11 mouse cellular contexts compared by ENCODE assay signal in genomic region chr12:30142085-30142484, GRCm38 (mm10). TPM values are rescaled to one million over a fixed set of nuclear protein-coding genes. Genes with fewer than 3 reads are reported as not detected.
DNase-seq lines count a peak whose midpoint lies in the region; ATAC-seq and TF ChIP-seq lines count a peak whose summit lies in the region.
"Had no signal": no experiment of that assay in that cellular context is flagged by ENCODE, and none has a peak within 500 bp of the region (broad histone marks: within the 10 kb centered on the region; RNA-seq: fewer than 3 reads in every experiment).

No protein-coding gene starts in this region.

- H3K9me3 ChIP-seq in kidney, postnatal 0 days (replicated peaks; ENCODE audit: low read length): no peaks in the 10 kb centered on the region

- no peak overlapping the region for H3K4me3 ChIP-seq in gastrocnemius, adult 2 months
- no peak overlapping the region for H3K4me3 ChIP-seq in kidney, postnatal 0 days (replicated peaks; ENCODE audit: low read depth, low read length)

- no peak overlapping the region for H3K27ac ChIP-seq in gastrocnemius, adult 2 months
- H3K27ac ChIP-seq in kidney, postnatal 0 days: no peak overlapping the region
- H3K27ac ChIP-seq: liver, embryonic 14.5 days had no signal

- intact Hi-C loops in gastrocnemius, adult 2 months (cut with DNase I): no loop called here
- intact Hi-C loops in gastrocnemius, postnatal 14 days (cut with DNase I; ENCODE audit: low total_unique reads): no loop called here

- no peak overlapping the region for H3K9ac ChIP-seq in kidney, postnatal 0 days (ENCODE audit: low read depth, low read length)
- H3K9ac ChIP-seq: liver, embryonic 14.5 days had no signal

- ATAC-seq in kidney, postnatal 0 days (replicated peaks; ENCODE audit: low FRiP score, low read depth): no peak

- peak; percentile 26; the same call in 1 of the 2 replicates for TF ChIP-seq CTCF in gastrocnemius, adult 2 months (IDR thresholded peaks at IDR 0.05)
- peak; percentile 47 for TF ChIP-seq CTCF in kidney, postnatal 0 days (IDR thresholded peaks at IDR 0.05; ENCODE audit: low read depth)

- WGBS in kidney, postnatal 0 days: 69% methylated on average over 3 of the region's 3 CpGs

- H3K27me3 ChIP-seq in kidney, postnatal 0 days (ENCODE audit: insufficient read depth, low read length): no peaks in the 10 kb centered on the region

- no peaks in the 10 kb centered on the region for H3K36me3 ChIP-seq in kidney, postnatal 0 days (ENCODE audit: insufficient read depth, low read length)

- H3K4me1 ChIP-seq in kidney, postnatal 0 days (replicated peaks; ENCODE audit: insufficient read depth, low read length): no peaks in the 10 kb centered on the region

- H3K4me2 ChIP-seq in kidney, postnatal 0 days (ENCODE audit: low read length): no peak overlapping the region

- no peak for DNase-seq in gastrocnemius, adult 2 months
- DNase-seq in gastrocnemius, postnatal 14 days: no peak
- DNase-seq in right cerebral cortex, adult 2 months (ENCODE audit: low spot score in 2 of 2): peak; percentile 35 to 53
- no peak for DNase-seq in right cerebral cortex, postnatal 25 days
- DNase-seq in kidney, postnatal 0 days (ENCODE audit: low spot score): peak; percentile 27
- DNase-seq in right cerebral cortex, postnatal 4 days: peak; percentile 25
- no peak for DNase-seq in MN1 (ENCODE audit: low spot score)
- DNase-seq in cerebellum, postnatal 36 days: no peak

RNA-seq across cellular contexts. Expression of gene Tpo, which starts 9.7 kb away (rescaled TPM):
- not detected for total RNA-seq in gastrocnemius, adult 2 months (2021)
- total RNA-seq in gastrocnemius, postnatal 14 days (2021): not detected
- polyA plus RNA-seq in kidney, postnatal 0 days (2015; fragmentation: Nextera tagmentation; extraction: Ambion mirVana): not detected in 2 replicates
- total RNA-seq: heart, postnatal 36 days; neutrophil, adult 5-6 weeks had no signal
- polyA plus RNA-seq: liver, embryonic 14.5 days had no signal

Comparison
In these comparisons a context has a peak if more than half of its experiments do, and no peak if none do; other contexts are left out.
1. DNase-seq: peak in right cerebral cortex, adult 2 months (2 of 2), kidney, postnatal 0 days (single experiment) and right cerebral cortex, postnatal 4 days (single experiment); none in gastrocnemius, adult 2 months (single experiment), gastrocnemius, postnatal 14 days (single experiment), right cerebral cortex, postnatal 25 days (single experiment), MN1 (single experiment) and cerebellum, postnatal 36 days (0 of 2).